Mouse (Mus musculus) MEL (cell line): Measurements from ENCODE around the gene Pgd. TPM values are rescaled to one million over a fixed set of nuclear protein-coding genes. Genes with fewer than 3 reads are reported as not detected.

ENCODE experiments used
- DNase-seq: peaks from one replicate; pipeline ENCODE4 v3.0.0; 2011; ENCODE audit warnings: low read depth, low spot score
- H3K27ac ChIP-seq: 2 replicates; pipeline ENCODE4 v1.5.1; 2012; ENCODE audit warnings: low read depth, mild to moderate bottlenecking, control low read depth, low read length, moderate library complexity; ENCODE audit not compliant: control insufficient read depth
- H3K27me3 ChIP-seq, 2 experiments: fragments of 150-350 bp in 1 of 2; sonication (generic) in 1 of 2; 2 replicates each; pipeline ENCODE4 v1.6.1; 2012; ENCODE audit warnings: low read length in 2 of 2, mild to moderate bottlenecking in 2 of 2, improper control_type of control experiment in 1 of 2, moderate library complexity in 1 of 2; ENCODE audit not compliant: insufficient read depth in 2 of 2, control insufficient read depth in 1 of 2
- H3K36me3 ChIP-seq, 2 experiments: 2 replicates each; pipeline ENCODE4 v1.6.1; 2012 to 2014; ENCODE audit warnings: low read length in 2 of 2, improper control_type of control experiment in 1 of 2, inconsistent platforms in 1 of 2, mild to moderate bottlenecking in 1 of 2; ENCODE audit not compliant: insufficient read depth in 2 of 2, control insufficient read depth in 1 of 2
- H3K4me1 ChIP-seq, 2 experiments: fragments of 150-350 bp in 1 of 2; sonication (generic) in 1 of 2; 2 replicates each; pipeline ENCODE4 v1.6.1; 2012; ENCODE audit warnings: low read length in 2 of 2, improper control_type of control experiment in 1 of 2, mild to moderate bottlenecking in 1 of 2; ENCODE audit not compliant: insufficient read depth in 2 of 2, control insufficient read depth in 1 of 2
- H3K4me3 ChIP-seq, 2 experiments: fragments of 150-350 bp in 1 of 2; sonication (generic) in 1 of 2; 2 replicates each; pipeline ENCODE4 v1.5.1; 2012; ENCODE audit warnings: low read depth in 2 of 2, low read length in 2 of 2, mild to moderate bottlenecking in 2 of 2, moderate library complexity in 2 of 2, control low read depth in 1 of 2, improper control_type of control experiment in 1 of 2; ENCODE audit not compliant: control insufficient read depth in 1 of 2, insufficient read depth in 1 of 2
- H3K79me2 ChIP-seq: 2 replicates; pipeline ENCODE4 v1.6.1; 2012; ENCODE audit warnings: mild to moderate bottlenecking, low read length, moderate library complexity; ENCODE audit not compliant: control insufficient read depth, poor library complexity, insufficient read depth
- H3K9ac ChIP-seq: 2 replicates; pipeline ENCODE4 v1.6.1; 2012; ENCODE audit warnings: low read depth, mild to moderate bottlenecking, control low read depth, low read length, moderate library complexity; ENCODE audit not compliant: control insufficient read depth, poor library complexity, severe bottlenecking
- H3K9me3 ChIP-seq: fragments of 150-350 bp; sonication (generic); replicated peaks from 2 replicates; pipeline ENCODE4 v1.6.1; 2012; ENCODE audit warnings: mild to moderate bottlenecking, low read length, improper control_type of control experiment, moderate library complexity; ENCODE audit not compliant: insufficient read depth
- BHLHE40 ChIP-seq: IDR thresholded peaks from 2 replicates; pipeline ENCODE4 v1.6.1; 2012; ENCODE audit warnings: low read depth, mild to moderate bottlenecking, inconsistent platforms, low read length, improper control_type of control experiment, borderline replicate concordance
- CTCF ChIP-seq, 3 experiments: IDR thresholded peaks in 2 of 3; conservative IDR thresholded peaks in 1 of 3; 2 replicates each; pipeline ENCODE4 v1.5.1; 2011 to 2012; ENCODE audit warnings: low read length in 3 of 3, low read depth in 2 of 3, mild to moderate bottlenecking in 2 of 3, improper control_type of control experiment in 1 of 3, inconsistent platforms in 1 of 3, mixed read lengths in 1 of 3, moderate library complexity in 1 of 3; ENCODE audit not compliant: control insufficient read depth in 1 of 3, insufficient read depth in 1 of 3, poor library complexity in 1 of 3, severe bottlenecking in 1 of 3
- E2F4 ChIP-seq: IDR thresholded peaks from 2 replicates; pipeline ENCODE4 v1.6.1; 2011; ENCODE audit warnings: low read depth, low read length, improper control_type of control experiment, borderline replicate concordance
- ELF1 ChIP-seq: IDR thresholded peaks from 2 replicates; pipeline ENCODE4 v1.6.1; 2014; ENCODE audit warnings: low read depth, mild to moderate bottlenecking, inconsistent platforms, low read length, improper control_type of control experiment, moderate library complexity
- EP300 ChIP-seq, 2 experiments: IDR thresholded peaks; 2 replicates each; pipeline ENCODE4 v1.6.1; 2011; ENCODE audit warnings: improper control_type of control experiment in 2 of 2, low read length in 2 of 2, low read depth in 1 of 2, mild to moderate bottlenecking in 1 of 2
- ETS1 ChIP-seq: IDR thresholded peaks from 2 replicates; pipeline ENCODE4 v1.6.1; 2012; ENCODE audit warnings: low read depth, mild to moderate bottlenecking, inconsistent platforms, low read length, improper control_type of control experiment, moderate library complexity
- GATA1 ChIP-seq: IDR thresholded peaks from 2 replicates; pipeline ENCODE4 v1.6.1; 2011; ENCODE audit warnings: low read depth, low read length, improper control_type of control experiment
- HCFC1 ChIP-seq: IDR thresholded peaks from 2 replicates; pipeline ENCODE4 v1.6.1; 2012; ENCODE audit warnings: low read depth, mild to moderate bottlenecking, inconsistent platforms, low read length, improper control_type of control experiment, moderate library complexity
- KAT2A ChIP-seq: conservative IDR thresholded peaks from 2 replicates; pipeline ENCODE4 v1.6.1; 2012; ENCODE audit warnings: low read depth, low read length, improper control_type of control experiment, inconsistent platforms
- MAX ChIP-seq: IDR thresholded peaks from 2 replicates; pipeline ENCODE4 v1.6.1; 2011; ENCODE audit warnings: low read length, improper control_type of control experiment
- MAZ ChIP-seq: IDR thresholded peaks from 2 replicates; pipeline ENCODE4 v1.6.1; 2012; ENCODE audit warnings: low read depth, mild to moderate bottlenecking, inconsistent platforms, low read length, improper control_type of control experiment
- MXI1 ChIP-seq: IDR thresholded peaks from 2 replicates; pipeline ENCODE4 v1.6.1; 2011; ENCODE audit warnings: mild to moderate bottlenecking, low read depth, low read length, improper control_type of control experiment
- POLR2A ChIP-seq, 2 experiments: IDR thresholded peaks; 2 replicates each; pipeline ENCODE4 v1.6.1; 2011 to 2012; ENCODE audit warnings: low read length in 2 of 2, mild to moderate bottlenecking in 2 of 2, control low read depth in 1 of 2, improper control_type of control experiment in 1 of 2, low read depth in 1 of 2, moderate library complexity in 1 of 2; ENCODE audit not compliant: control insufficient read depth in 1 of 2, insufficient read depth in 1 of 2, poor library complexity in 1 of 2
- RAD21 ChIP-seq: IDR thresholded peaks from 2 replicates; pipeline ENCODE4 v1.6.1; 2011; ENCODE audit warnings: mild to moderate bottlenecking, low read depth, low read length, improper control_type of control experiment
- RCOR1 ChIP-seq: IDR thresholded peaks from 2 replicates; pipeline ENCODE4 v1.6.1; 2012; ENCODE audit warnings: low read depth, mild to moderate bottlenecking, inconsistent platforms, low read length, improper control_type of control experiment
- TCF12 ChIP-seq: IDR thresholded peaks from 2 replicates; pipeline ENCODE4 v1.6.1; 2014; ENCODE audit warnings: low read depth, mild to moderate bottlenecking, inconsistent platforms, low read length, improper control_type of control experiment, moderate library complexity
- ZC3H11A ChIP-seq: IDR thresholded peaks from 2 replicates; pipeline ENCODE4 v1.6.1; 2012; ENCODE audit warnings: low read depth, mild to moderate bottlenecking, inconsistent platforms, low read length, improper control_type of control experiment
- ZKSCAN1 ChIP-seq: IDR thresholded peaks from 2 replicates; pipeline ENCODE4 v1.6.1; 2012; ENCODE audit warnings: low read depth, mild to moderate bottlenecking, inconsistent platforms, low read length, improper control_type of control experiment, moderate library complexity
- ZMIZ1 ChIP-seq: IDR thresholded peaks from 2 replicates; pipeline ENCODE4 v1.6.1; 2012; ENCODE audit warnings: low read depth, mild to moderate bottlenecking, inconsistent platforms, low read length, improper control_type of control experiment, moderate library complexity
- ZNF384 ChIP-seq: IDR thresholded peaks from 2 replicates; pipeline ENCODE4 v1.6.1; 2012; ENCODE audit warnings: low read depth, mild to moderate bottlenecking, inconsistent platforms, low read length, improper control_type of control experiment
- polyA plus RNA-seq, 2 experiments: library from polyadenylated mRNA; stranded (reverse) in 1 of 2; unstranded in 1 of 2; fragments of >175 nt in 1 of 2; fragments of >200 nt in 1 of 2; gene quantifications; 2 replicates each; pipeline versions ENCODE4 v1.2.1 to v1.2.4; 2012; ENCODE audit warnings: low replicate concordance in 2 of 2, low read depth in 1 of 2; ENCODE audit not compliant: insufficient read length in 2 of 2, insufficient read depth in 1 of 2, missing spikeins in 1 of 2
- total RNA-seq: library from RNA; depleted of rRNA; stranded (reverse); fragments of 300-350 nt; gene quantifications from 2 replicates; pipeline ENCODE4 v1.2.3, GENCODE M21; 2012

The Pgd gene
- total and polyA plus RNA-seq, 3 experiments: 116 to 219 TPM; not detected in 1

DNA sequence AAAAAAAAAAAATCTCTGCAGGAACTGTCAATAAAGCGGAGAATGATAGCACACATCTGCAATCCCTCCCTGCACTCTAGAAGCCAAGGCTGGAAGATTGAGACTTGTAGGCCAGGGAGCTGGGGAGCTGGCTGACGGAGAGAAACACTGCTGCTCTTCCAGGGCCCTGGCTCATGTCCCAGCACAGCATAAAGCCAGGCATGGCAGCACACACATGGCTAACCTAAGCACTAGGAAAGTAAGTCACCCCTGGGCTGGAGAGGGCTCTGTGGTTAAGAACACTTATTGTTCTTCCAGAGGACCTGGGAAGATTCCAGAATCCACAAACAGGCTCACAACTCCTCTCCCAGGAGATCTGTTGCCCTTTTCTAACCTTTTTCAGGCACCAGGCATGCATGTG is 6.1 kb upstream of the Pgd start:
- no peak for DNase-seq
- no peaks in the 10 kb centered on the region for H3K9me3 ChIP-seq
- no peak overlapping the region for H3K27ac ChIP-seq
- H3K4me1 ChIP-seq: peaks cover 7 to 17% of the 10 kb centered on the region in 2 experiments
- peaks cover 0 to 18% of the 10 kb centered on the region in 2 experiments; a peak in 2 of 4 replicates for H3K36me3 ChIP-seq
- no peaks in the 10 kb centered on the region for H3K27me3 ChIP-seq
- H3K79me2 ChIP-seq: no peaks in the 10 kb centered on the region
- H3K9ac ChIP-seq: no peak overlapping the region
- no peak overlapping the region for H3K4me3 ChIP-seq
- TF ChIP-seq ZMIZ1: no peak
- TF ChIP-seq RAD21: no peak
- TF ChIP-seq BHLHE40: no peak
- TF ChIP-seq ZC3H11A: no peak
- no peak for TF ChIP-seq E2F4
- no peak for TF ChIP-seq CTCF (IDR thresholded peaks at IDR 0.05 in 2 of 3, conservative IDR thresholded peaks at IDR 0.05 in 1 of 3; ENCODE audit: control insufficient read depth in 1 of 3, insufficient read depth in 1 of 3, low read depth in 2 of 3, low read length in 3 of 3, poor library complexity in 1 of 3, severe bottlenecking in 1 of 3)
- no peak for TF ChIP-seq KAT2A
- TF ChIP-seq MXI1: no peak

GRCm38 (mm10) chr4:149172083-149172482 is 5.5 kb upstream of the Pgd start:
- no peak for DNase-seq
- Histone ChIP-seq H3K79me2 (no peaks in the 10 kb centered on the region; the same call in 1 of the 2 replicates), H3K9me3 (no peaks in the 10 kb centered on the region), H3K27me3 (no peaks in the 10 kb centered on the region), H3K36me3 (peaks cover 0 to 18% of the 10 kb centered on the region in 2 experiments; a peak in 2 of 4 replicates), H3K27ac (no peak overlapping the region), H3K4me3 (no peak overlapping the region), H3K4me1 (peaks cover 7 to 17% of the 10 kb centered on the region in 2 experiments), H3K9ac (no peak overlapping the region)
- TF ChIP-seq MXI1 (no peak), POLR2A (IDR thresholded peaks at IDR 0.05; ENCODE audit: control insufficient read depth in 1 of 2, insufficient read depth in 1 of 2, low read depth in 1 of 2, low read length in 2 of 2, poor library complexity in 1 of 2) (no peak), HCFC1 (no peak), MAZ (no peak), TCF12 (no peak), ETS1 (no peak), E2F4 (no peak)

GRCm38 (mm10) chr4:149171581-149171981 is 5.0 kb upstream of the Pgd start:
- H3K4me1 ChIP-seq: peaks cover 7 to 17% of the 10 kb centered on the region in 2 experiments
- H3K79me2 ChIP-seq: peaks cover 2% of the 10 kb centered on the region; the same call in 1 of the 2 replicates
- peak overlapping the region; percentile 31; the same call in 1 of the 2 replicates for H3K27ac ChIP-seq
- no peaks in the 10 kb centered on the region for H3K9me3 ChIP-seq
- 0 out of 4 replicates have a peak overlapping the region, but pooled peaks of 1 of the 2 experiments have one; percentile 15 for H3K4me3 ChIP-seq
- H3K36me3 ChIP-seq: peaks cover 0 to 18% of the 10 kb centered on the region in 2 experiments; a peak in 2 of 4 replicates
- H3K27me3 ChIP-seq: no peaks in the 10 kb centered on the region
- DNase-seq: peak; percentile 63
- TF ChIP-seq GATA1 (no peak), ELF1 (no peak), RAD21 (no peak), RCOR1 (no peak), ZKSCAN1 (no peak), EP300 (IDR thresholded peaks at IDR 0.05; ENCODE audit: low read depth in 1 of 2, low read length in 2 of 2) (no peak), HCFC1 (no peak), ZNF384 (no peak), CTCF (IDR thresholded peaks at IDR 0.05 in 2 of 3, conservative IDR thresholded peaks at IDR 0.05 in 1 of 3; ENCODE audit: control insufficient read depth in 1 of 3, insufficient read depth in 1 of 3, low read depth in 2 of 3, low read length in 3 of 3, poor library complexity in 1 of 3, severe bottlenecking in 1 of 3) (no peak), MAX (no peak), E2F4 (no peak)
- TF ChIP-seq, all 39 proteins: peak for 0
- peak overlapping the region; percentile 4; the same call in 1 of the 2 replicates for H3K9ac ChIP-seq
